8 mouse cellular contexts compared by ENCODE assay signal in the genomic region with DNA sequence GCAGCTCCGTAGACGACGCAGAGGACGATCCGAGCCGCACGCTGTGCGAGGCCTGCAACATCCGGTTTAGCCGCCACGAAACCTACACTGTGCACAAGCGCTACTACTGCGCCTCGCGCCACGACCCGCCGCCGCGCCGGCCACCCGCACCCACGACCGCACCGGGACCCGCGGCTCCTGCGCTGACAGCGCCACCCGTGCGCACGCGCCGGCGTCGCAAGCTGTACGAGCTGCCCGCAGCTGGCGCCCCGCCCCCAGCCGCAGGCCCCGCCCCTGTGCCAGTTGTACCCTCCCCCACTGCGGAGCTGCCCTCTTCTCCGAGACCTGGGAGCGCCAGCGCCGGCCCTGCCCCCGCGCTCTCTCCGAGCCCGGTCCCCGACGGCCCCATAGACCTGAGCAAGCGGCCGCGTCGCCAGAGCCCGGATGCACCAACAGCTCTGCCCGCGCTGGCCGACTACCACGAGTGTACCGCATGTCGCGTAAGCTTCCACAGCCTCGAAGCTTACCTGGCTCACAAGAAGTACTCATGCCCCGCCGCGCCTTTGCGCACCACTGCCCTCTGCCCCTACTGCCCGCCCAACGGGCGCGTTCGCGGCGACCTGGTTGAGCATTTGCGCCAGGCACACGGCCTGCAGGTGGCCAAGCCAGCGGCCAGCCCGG. TPM values are rescaled to one million over a fixed set of nuclear protein-coding genes. Genes with fewer than 3 reads are reported as not detected.
DNase-seq lines count a peak whose midpoint lies in the region; ATAC-seq and TF ChIP-seq lines count a peak whose summit lies in the region.

No protein-coding gene starts in this region.

- DNase-seq in layer of hippocampus, postnatal 25 days (ENCODE audit: extremely low spot score in 1 of 2, low spot score in 1 of 2): peak; percentile 52 to 54
- no peak for DNase-seq in layer of hippocampus, adult 8-10 months (ENCODE audit: low spot score in 2 of 2)
- no peak for DNase-seq in heart, adult 18-20 months

- peak overlapping the region; percentile 73 for H3K9ac ChIP-seq in hindbrain, embryonic 13.5 days
- peak overlapping the region; percentile 33 for H3K9ac ChIP-seq in limb, embryonic 15.5 days
- peak overlapping the region; percentile 61 for H3K9ac ChIP-seq in neural tube, embryonic 12.5 days

- peak overlapping the region; percentile 81 for H3K4me2 ChIP-seq in hindbrain, embryonic 13.5 days
- H3K4me2 ChIP-seq in limb, embryonic 15.5 days: peak overlapping the region; percentile 96
- peak overlapping the region; percentile 94 for H3K4me2 ChIP-seq in neural tube, embryonic 12.5 days (replicated peaks)

- TF ChIP-seq POLR2A in cortical plate, adult 2 months (IDR thresholded peaks at IDR 0.05; ENCODE audit: extremely low read depth, insufficient read depth, low read length): no peak

- H3K36me3 ChIP-seq in hindbrain, embryonic 13.5 days: peaks cover 5% of the 10 kb centered on the region; the same call in 1 of the 2 replicates
- H3K36me3 ChIP-seq in limb, embryonic 15.5 days: peaks cover 10% of the 10 kb centered on the region; the same call in 1 of the 2 replicates
- H3K36me3 ChIP-seq in neural tube, embryonic 12.5 days: no peaks in the 10 kb centered on the region

- 2% methylated on average over 76 of the region's 81 CpGs for WGBS in hindbrain, embryonic 13.5 days
- WGBS in limb, embryonic 15.5 days: 7% methylated on average over 77 of the region's 81 CpGs
- WGBS in neural tube, embryonic 12.5 days: 2% methylated on average over 81 of the region's 81 CpGs

- peak; percentile 71 for ATAC-seq in hindbrain, embryonic 13.5 days (ENCODE audit: low FRiP score)
- peak; percentile 37; the same call in 1 of the 2 replicates for ATAC-seq in limb, embryonic 15.5 days (ENCODE audit: insufficient number of reproducible peaks, low FRiP score, low TSS enrichment, low read depth)
- peak; percentile 69 for ATAC-seq in neural tube, embryonic 12.5 days (ENCODE audit: low FRiP score, low read depth)
- ATAC-seq in inflammation-experienced regulatory T-cells, adult 6 months: no peak

- no peaks in the 10 kb centered on the region for H3K4me1 ChIP-seq in cortical plate, adult 2 months (ENCODE audit: control insufficient read depth, insufficient read depth, low read length)
- peaks cover 21% of the 10 kb centered on the region for H3K4me1 ChIP-seq in hindbrain, embryonic 13.5 days (replicated peaks)
- H3K4me1 ChIP-seq in limb, embryonic 15.5 days: peaks cover 20% of the 10 kb centered on the region
- peaks cover 17% of the 10 kb centered on the region; the same call in 1 of the 2 replicates for H3K4me1 ChIP-seq in neural tube, embryonic 12.5 days

- peak overlapping the region; percentile 37 for H3K4me3 ChIP-seq in cortical plate, adult 2 months (ENCODE audit: insufficient read depth, low read length)
- H3K4me3 ChIP-seq in hindbrain, embryonic 13.5 days: peak overlapping the region; percentile 52
- H3K4me3 ChIP-seq in limb, embryonic 15.5 days: peak overlapping the region; percentile 59
- peak overlapping the region; percentile 51 for H3K4me3 ChIP-seq in neural tube, embryonic 12.5 days

- no peak for TF ChIP-seq CTCF in cortical plate, adult 2 months (IDR thresholded peaks at IDR 0.05; ENCODE audit: extremely low read depth, insufficient read depth, low read length)

- H3K27ac ChIP-seq in cortical plate, adult 2 months (ENCODE audit: insufficient read depth, low read length): no peak overlapping the region
- H3K27ac ChIP-seq in hindbrain, embryonic 13.5 days: no peak overlapping the region
- H3K27ac ChIP-seq in limb, embryonic 15.5 days: no peak overlapping the region
- no peak overlapping the region for H3K27ac ChIP-seq in neural tube, embryonic 12.5 days

- H3K9me3 ChIP-seq in hindbrain, embryonic 13.5 days: no peaks in the 10 kb centered on the region
- no peaks in the 10 kb centered on the region for H3K9me3 ChIP-seq in limb, embryonic 15.5 days
- H3K9me3 ChIP-seq in neural tube, embryonic 12.5 days: no peaks in the 10 kb centered on the region

- peaks cover 78% of the 10 kb centered on the region for H3K27me3 ChIP-seq in hindbrain, embryonic 13.5 days
- H3K27me3 ChIP-seq in limb, embryonic 15.5 days: peaks cover 55% of the 10 kb centered on the region
- peaks cover 62% of the 10 kb centered on the region for H3K27me3 ChIP-seq in neural tube, embryonic 12.5 days (replicated peaks)

RNA-seq across cellular contexts. Expression of a gene that starts 24.2 kb away (rescaled TPM):
- under 1 TPM; 0.79 to 0.92 TPM for total RNA-seq in layer of hippocampus, postnatal 25 days (2021)
- total RNA-seq in layer of hippocampus, adult 8-10 months (2022): 1 to 10 TPM in 3 of 4 experiments, under 1 TPM in 1; 0.31 to 1.8 (median 1.4) TPM
- 4.0 and 5.5 TPM in 2 replicates for polyA plus RNA-seq in cortical plate, adult 2 months (2012; rRNA removed)
- polyA plus RNA-seq in hindbrain, embryonic 13.5 days (2015; fragmentation: Nextera tagmentation; extraction: Ambion mirVana): not detected in 2 replicates
- 0.12 and 0.14 TPM in 2 replicates for polyA plus RNA-seq in limb, embryonic 15.5 days (2015; fragmentation: Nextera tagmentation; extraction: Ambion mirVana)
- not detected in 2 replicates for polyA plus RNA-seq in neural tube, embryonic 12.5 days (2016; fragmentation: Nextera tagmentation; extraction: Ambion mirVana)
- polyA plus RNA-seq in inflammation-experienced regulatory T-cells, adult 6 months (2017; shearing (Covaris generic)): not detected
- total RNA-seq in heart, adult 18-20 months (2021): not detected

RNA-seq across cellular contexts. Expression of a gene that starts 40.0 kb away (rescaled TPM):
- total RNA-seq in layer of hippocampus, postnatal 25 days (2021): 10 to 100 TPM; 32.8 to 38.5 TPM
- total RNA-seq in layer of hippocampus, adult 8-10 months (2022): 10 to 100 TPM; 39.6 to 42.7 (median 40.9) TPM
- 33.0 and 33.6 TPM in 2 replicates for polyA plus RNA-seq in cortical plate, adult 2 months (2012; rRNA removed)
- 38.0 and 38.5 TPM in 2 replicates for polyA plus RNA-seq in hindbrain, embryonic 13.5 days (2015; fragmentation: Nextera tagmentation; extraction: Ambion mirVana)
- polyA plus RNA-seq in limb, embryonic 15.5 days (2015; fragmentation: Nextera tagmentation; extraction: Ambion mirVana): 46.8 and 47.5 TPM in 2 replicates
- 57.1 and 62.4 TPM in 2 replicates for polyA plus RNA-seq in neural tube, embryonic 12.5 days (2016; fragmentation: Nextera tagmentation; extraction: Ambion mirVana)
- 10 to 100 TPM; 12.0 to 16.0 (median 13.0) TPM for polyA plus RNA-seq in inflammation-experienced regulatory T-cells, adult 6 months (2017; shearing (Covaris generic))
- total RNA-seq in heart, adult 18-20 months (2021): 10 to 100 TPM; 20.9 to 24.5 TPM

RNA-seq across cellular contexts. Expression of a gene that starts 54.4 kb away (rescaled TPM):
- total RNA-seq in layer of hippocampus, postnatal 25 days (2021): 10 to 100 TPM; 37.8 to 43.4 TPM
- 10 to 100 TPM; 37.3 to 45.5 (median 41.5) TPM for total RNA-seq in layer of hippocampus, adult 8-10 months (2022)
- polyA plus RNA-seq in cortical plate, adult 2 months (2012; rRNA removed): 32.1 and 39.0 TPM in 2 replicates
- polyA plus RNA-seq in hindbrain, embryonic 13.5 days (2015; fragmentation: Nextera tagmentation; extraction: Ambion mirVana): 1.4 and 1.5 TPM in 2 replicates
- 1.1 and 1.2 TPM in 2 replicates for polyA plus RNA-seq in limb, embryonic 15.5 days (2015; fragmentation: Nextera tagmentation; extraction: Ambion mirVana)
- 2.2 and 2.3 TPM in 2 replicates for polyA plus RNA-seq in neural tube, embryonic 12.5 days (2016; fragmentation: Nextera tagmentation; extraction: Ambion mirVana)
- 1 to 10 TPM in 2 of 3 experiments, under 1 TPM in 1; 0.65 to 2.6 (median 1.3) TPM for polyA plus RNA-seq in inflammation-experienced regulatory T-cells, adult 6 months (2017; shearing (Covaris generic))
- total RNA-seq in heart, adult 18-20 months (2021): 10 to 100 TPM; 18.4 to 23.0 TPM

Comparison
In these comparisons a context has a peak if more than half of its experiments do, and no peak if none do; other contexts are left out.
1. DNase-seq: peak in layer of hippocampus, postnatal 25 days (2 of 2); none in layer of hippocampus, adult 8-10 months (0 of 2) and heart, adult 18-20 months (0 of 2).
2. Peak in every context shown above with its lines, with median percentiles within 50 percentile points of each other: H3K4me3 ChIP-seq, H3K4me2 ChIP-seq and H3K9ac ChIP-seq.